Mouse (Mus musculus) lung, adult 18-20 months (tissue): ENCODE data around the gene Slc25a26.
"Not testable (repeated sequence)": the region's sequence is repeated elsewhere in the genome, so short reads cannot be mapped to it uniquely, and the experiment has no call there.

Experiments
- DNase-seq, 2 experiments: peaks; one replicate each; pipeline ENCODE4 v3.0.0; 2022; ENCODE audit warnings: mixed read lengths in 2 of 2

Gene Slc25a26

GRCm38 (mm10) chr6:94558603-94559002 lies 58.5 kb downstream of the Slc25a26 start:
- not testable (repeated sequence) for DNase-seq

GRCm38 (mm10) chr6:94560896-94561295 lies 60.8 kb downstream of the Slc25a26 start:
- no peak for DNase-seq

GRCm38 (mm10) chr6:94561346-94561745 lies 61.2 kb downstream of the Slc25a26 start:
- DNase-seq: no peak

- peak in 1 of 2 experiments; percentile 7 for DNase-seq
Measured at GRCm38 (mm10) chr6:94563203-94563940, 63.2 kb downstream of the Slc25a26 start.

GRCm38 (mm10) chr6:94565766-94566165 lies 65.6 kb downstream of the Slc25a26 start:
- DNase-seq: no peak

- DNase-seq: peak; percentile 14 to 39
Measured at GRCm38 (mm10) chr6:94568040-94568439, 67.9 kb downstream of the Slc25a26 start.

GRCm38 (mm10) chr6:94575526-94576166 lies 75.5 kb downstream of the Slc25a26 start:
- no peak for DNase-seq

GRCm38 (mm10) chr6:94577991-94578390 lies 77.9 kb downstream of the Slc25a26 start:
- DNase-seq: no peak

GRCm38 (mm10) chr6:94582055-94582454 lies 81.9 kb downstream of the Slc25a26 start:
- no peak for DNase-seq

GRCm38 (mm10) chr6:94584147-94584695 lies 84.1 kb downstream of the Slc25a26 start:
- DNase-seq: no peak

GRCm38 (mm10) chr6:94584976-94585375 lies 84.8 kb downstream of the Slc25a26 start:
- DNase-seq: no peak

- no peak for DNase-seq
Measured at GRCm38 (mm10) chr6:94588365-94588764, 88.2 kb downstream of the Slc25a26 start.

GRCm38 (mm10) chr6:94592243-94592642 lies 92.1 kb downstream of the Slc25a26 start:
- DNase-seq: no peak

GRCm38 (mm10) chr6:94592710-94593109 lies 92.6 kb downstream of the Slc25a26 start:
- DNase-seq: no peak

- DNase-seq: no peak
Measured at GRCm38 (mm10) chr6:94594096-94594665, 94.0 kb downstream of the Slc25a26 start.

- DNase-seq: no peak
Measured at GRCm38 (mm10) chr6:94594711-94595110, 94.6 kb downstream of the Slc25a26 start.

- DNase-seq: no peak
Measured at GRCm38 (mm10) chr6:94595206-94595605, 95.1 kb downstream of the Slc25a26 start.

- DNase-seq: no peak
Measured at GRCm38 (mm10) chr6:94596051-94596760, 96.1 kb downstream of the Slc25a26 start.

GRCm38 (mm10) chr6:94596761-94597485 lies 96.8 kb downstream of the Slc25a26 start:
- DNase-seq: no peak

- DNase-seq: no peak
Measured at GRCm38 (mm10) chr6:94598421-94598820, 98.3 kb downstream of the Slc25a26 start.

GRCm38 (mm10) chr6:94599016-94599415 lies 98.9 kb downstream of the Slc25a26 start:
- DNase-seq: no peak

- DNase-seq: peak; percentile 15 to 61
Measured at GRCm38 (mm10) chr6:94601101-94601500, 101.0 kb downstream of the Slc25a26 start.
